Mouse (Mus musculus) urinary bladder, adult 18-20 months (tissue): ENCODE measurements around the gene Rtn4ip1.
"Not testable (repeated sequence)": the region's sequence is repeated elsewhere in the genome, so short reads cannot be mapped to it uniquely, and the experiment has no call there.

Source experiments
- DNase-seq, 2 experiments: peaks; one replicate each; pipeline ENCODE4 v3.0.0; 2022; ENCODE audit warnings: low spot score in 2 of 2, mixed read lengths in 2 of 2

Gene Rtn4ip1

GRCm38 (mm10) chr10:43901578-43902194 is at the start of gene Rtn4ip1, which contains the start of gene Qrsl1:
Rtn4ip1 (plus strand) TSS chr10:43901807.
Qrsl1 (minus strand) TSS chr10:43901745.
- peak; percentile 88 for DNase-seq

- no peak for DNase-seq
Measured at GRCm38 (mm10) chr10:43851898-43852297, 49.7 kb upstream of the Rtn4ip1 start.

- DNase-seq = no peak
Measured at GRCm38 (mm10) chr10:43855916-43856315, 45.7 kb upstream of the Rtn4ip1 start.

- no peak for DNase-seq
Measured at GRCm38 (mm10) chr10:43856351-43856750, 45.3 kb upstream of the Rtn4ip1 start.

- peak in 1 of 2 experiments; percentile 12 for DNase-seq
Measured at GRCm38 (mm10) chr10:43870752-43871151, 30.9 kb upstream of the Rtn4ip1 start.

GRCm38 (mm10) chr10:43871458-43871857 is 30.1 kb upstream of the Rtn4ip1 start:
- DNase-seq = no peak

- no peak for DNase-seq
Measured at GRCm38 (mm10) chr10:43887676-43888075, 13.9 kb upstream of the Rtn4ip1 start.

GRCm38 (mm10) chr10:43888976-43889375 is 12.6 kb upstream of the Rtn4ip1 start:
- no peak for DNase-seq

GRCm38 (mm10) chr10:43892971-43893370 is 8.6 kb upstream of the Rtn4ip1 start:
- DNase-seq = no peak

GRCm38 (mm10) chr10:43896065-43896464 is 5.5 kb upstream of the Rtn4ip1 start:
- DNase-seq = no peak

- no peak for DNase-seq
Measured at GRCm38 (mm10) chr10:43898276-43898675, 3.3 kb upstream of the Rtn4ip1 start.

- no peak for DNase-seq
Measured at GRCm38 (mm10) chr10:43900883-43901570, 580 bp upstream of the Rtn4ip1 start.

GRCm38 (mm10) chr10:43904569-43904968 is 3.0 kb downstream of the Rtn4ip1 start:
- no peak for DNase-seq

- no peak for DNase-seq
Measured at GRCm38 (mm10) chr10:43910032-43910872, 8.6 kb downstream of the Rtn4ip1 start.

- no peak for DNase-seq
Measured at GRCm38 (mm10) chr10:43910873-43911142, 9.2 kb downstream of the Rtn4ip1 start.

GRCm38 (mm10) chr10:43912236-43912635 is 10.6 kb downstream of the Rtn4ip1 start:
- no peak for DNase-seq

GRCm38 (mm10) chr10:43916181-43916580 is 14.6 kb downstream of the Rtn4ip1 start:
- DNase-seq = no peak

GRCm38 (mm10) chr10:43916737-43917136 is 15.1 kb downstream of the Rtn4ip1 start:
- no peak for DNase-seq

- DNase-seq = peak; percentile 55 to 81
Measured at GRCm38 (mm10) chr10:43918696-43919608, 17.3 kb downstream of the Rtn4ip1 start.

GRCm38 (mm10) chr10:43923096-43923495 is 21.5 kb downstream of the Rtn4ip1 start:
- DNase-seq = no peak

- not testable (repeated sequence) for DNase-seq
Measured at GRCm38 (mm10) chr10:43925776-43926175, 24.2 kb downstream of the Rtn4ip1 start.

GRCm38 (mm10) chr10:43927736-43928135 is 26.1 kb downstream of the Rtn4ip1 start:
- no peak for DNase-seq
